Mouse (Mus musculus): ENCODE results near the gene Ankrd63.

DNA sequence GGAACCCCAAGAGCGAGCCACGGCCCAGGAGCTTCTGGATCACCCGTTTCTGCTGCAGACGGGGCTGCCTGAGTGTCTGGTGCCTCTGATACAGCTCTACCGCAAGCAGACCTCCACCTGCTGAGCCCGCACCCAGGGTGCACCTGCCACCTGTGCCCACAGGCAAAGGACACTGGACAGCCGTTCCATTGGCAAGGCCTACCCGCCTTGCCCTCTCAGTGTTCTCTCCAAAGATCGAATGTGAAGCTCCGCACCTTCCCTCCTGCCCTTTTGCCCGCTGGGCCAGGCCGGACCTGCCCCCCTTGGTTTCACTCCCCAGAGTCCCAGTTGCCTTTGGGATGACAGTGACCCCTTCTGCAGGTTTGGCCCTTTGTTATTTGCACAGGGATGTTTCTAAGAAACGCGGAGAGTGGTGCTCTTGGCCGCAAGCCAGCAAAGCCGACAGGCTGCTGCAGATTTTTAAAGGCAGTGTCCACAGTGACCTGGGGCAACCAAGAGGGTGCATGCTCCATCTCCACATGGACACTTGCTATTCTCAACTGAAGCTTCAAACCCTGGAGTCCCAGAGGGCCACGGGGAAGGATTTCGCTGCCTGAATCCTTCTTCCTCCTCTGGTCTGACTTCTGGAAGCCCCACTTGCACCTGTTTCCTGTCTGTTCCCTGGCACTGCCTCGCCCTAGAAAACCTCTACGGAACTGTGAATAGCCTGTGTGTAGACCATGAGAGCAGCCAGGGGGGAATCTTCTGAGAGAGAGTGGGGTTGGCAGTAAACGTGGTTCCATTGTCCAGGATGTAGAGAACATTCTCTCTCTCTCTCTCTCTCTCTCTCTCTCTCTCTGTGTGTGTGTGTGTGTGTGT, 7.1 kb downstream of the Ankrd63 start:
- no peak for TF ChIP-seq GATA1 (IDR thresholded peaks at IDR 0.05; ENCODE audit: borderline replicate concordance, low read length)
- TF ChIP-seq FLI1 (IDR thresholded peaks at IDR 0.05; ENCODE audit: low read length) = no peak
